Mouse (Mus musculus) forebrain, embryonic 10.5 days (tissue): ENCODE measurements around the gene Fgfr4. TPM values are rescaled to one million over a fixed set of nuclear protein-coding genes. Genes with fewer than 3 reads are reported as not detected.

Experiments
- DNase-seq: peaks from one replicate; pipeline ENCODE4 v3.0.0-alpha.2; 2017; ENCODE audit warnings: low spot score; ENCODE audit errors: extremely low spot score
- H3K27ac ChIP-seq: fragments of 300-500 bp; sonication (generic); 2 replicates; pipeline ENCODE4 v1.5.1; 2016; ENCODE audit warnings: mild to moderate bottlenecking
- H3K27me3 ChIP-seq: fragments of 300-500 bp; sonication (generic); 2 replicates; pipeline ENCODE4 v1.6.1; 2016; ENCODE audit warnings: mild to moderate bottlenecking; ENCODE audit not compliant: poor library complexity, severe bottlenecking
- H3K36me3 ChIP-seq: fragments of 300-500 bp; sonication (generic); replicated peaks from 2 replicates; pipeline ENCODE4 v1.6.1; 2016; ENCODE audit warnings: mild to moderate bottlenecking, moderate library complexity
- H3K4me1 ChIP-seq: fragments of 300-500 bp; sonication (generic); 2 replicates; pipeline ENCODE4 v1.6.1; 2016
- H3K4me3 ChIP-seq: fragments of 300-500 bp; sonication (generic); 2 replicates; pipeline ENCODE4 v1.5.1; 2016; ENCODE audit warnings: mild to moderate bottlenecking, moderate library complexity
- H3K9me3 ChIP-seq: fragments of 300-500 bp; sonication (generic); 2 replicates; pipeline ENCODE4 v1.6.1; 2016; ENCODE audit warnings: mild to moderate bottlenecking, moderate library complexity
- WGBS: fragments of 180-500 bp; shearing (Covaris S2); methylation state at CpG from one replicate; pipeline ENCODE4 v1.1.7; 2016; 5-methylcytosine and 5-hydroxymethylcytosine counted together
- polyA plus RNA-seq: library from polyadenylated mRNA; unstranded; fragments of >200 nt; fragmentation: Nextera tagmentation; extraction: Ambion mirVana; gene quantifications from 2 replicates; pipeline ENCODE4 v1.2.1, GENCODE M21; 2016

The Fgfr4 gene
- polyA plus RNA-seq, 1 experiment from 2014 or later, result 0.16 TPM

DNA sequence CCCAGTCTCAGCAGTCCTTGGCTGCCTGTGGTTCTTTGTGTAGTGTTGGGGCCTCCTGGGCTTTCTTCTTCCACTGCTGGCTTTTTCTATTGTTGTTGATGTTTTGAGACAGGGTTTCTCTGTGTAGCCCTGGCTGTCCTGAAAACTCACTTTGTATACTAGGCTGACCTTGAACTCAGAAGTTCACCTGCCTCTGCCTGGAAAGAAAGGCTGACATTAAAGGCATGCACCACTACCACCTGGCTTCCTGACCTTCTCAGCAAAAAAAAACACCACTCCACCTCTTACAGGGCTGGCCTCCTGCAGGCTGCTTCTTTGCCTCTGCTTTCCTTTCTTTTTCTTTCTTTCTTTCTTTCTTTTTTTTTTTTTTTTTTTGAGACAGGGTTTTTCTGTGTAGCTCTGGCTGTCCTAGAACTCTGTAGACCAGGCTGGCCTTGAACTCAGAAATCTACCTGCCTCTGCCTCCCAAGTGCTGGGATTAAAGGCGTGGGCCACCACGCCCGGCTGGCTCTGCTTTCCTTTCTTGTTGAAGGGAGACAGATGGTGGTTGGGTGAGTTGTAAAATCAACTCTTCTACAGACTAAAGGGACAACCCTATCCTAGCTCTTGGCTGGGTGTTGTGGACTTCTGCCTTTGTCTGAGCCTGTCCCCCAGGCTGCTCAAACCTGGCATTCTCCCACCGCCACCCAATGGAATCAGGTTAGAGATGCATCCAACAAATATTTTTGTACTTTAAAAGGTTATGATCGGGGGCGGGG lies 53.2 kb downstream of the Fgfr4 start:
- H3K27ac ChIP-seq, result no peak overlapping the region
- no peak for DNase-seq
- H3K36me3 ChIP-seq, result no peaks in the 10 kb centered on the region
- H3K4me3 ChIP-seq, result no peak overlapping the region
- 0 out of 2 replicates have a peak, but pooled peaks cover 9% of the 10 kb centered on the region for H3K27me3 ChIP-seq
- 0 out of 2 replicates have a peak, but pooled peaks cover 6% of the 10 kb centered on the region for H3K9me3 ChIP-seq
- WGBS, result 93% methylated on average over 6 of the region's 6 CpGs
- peaks cover 19% of the 10 kb centered on the region for H3K4me1 ChIP-seq

DNA sequence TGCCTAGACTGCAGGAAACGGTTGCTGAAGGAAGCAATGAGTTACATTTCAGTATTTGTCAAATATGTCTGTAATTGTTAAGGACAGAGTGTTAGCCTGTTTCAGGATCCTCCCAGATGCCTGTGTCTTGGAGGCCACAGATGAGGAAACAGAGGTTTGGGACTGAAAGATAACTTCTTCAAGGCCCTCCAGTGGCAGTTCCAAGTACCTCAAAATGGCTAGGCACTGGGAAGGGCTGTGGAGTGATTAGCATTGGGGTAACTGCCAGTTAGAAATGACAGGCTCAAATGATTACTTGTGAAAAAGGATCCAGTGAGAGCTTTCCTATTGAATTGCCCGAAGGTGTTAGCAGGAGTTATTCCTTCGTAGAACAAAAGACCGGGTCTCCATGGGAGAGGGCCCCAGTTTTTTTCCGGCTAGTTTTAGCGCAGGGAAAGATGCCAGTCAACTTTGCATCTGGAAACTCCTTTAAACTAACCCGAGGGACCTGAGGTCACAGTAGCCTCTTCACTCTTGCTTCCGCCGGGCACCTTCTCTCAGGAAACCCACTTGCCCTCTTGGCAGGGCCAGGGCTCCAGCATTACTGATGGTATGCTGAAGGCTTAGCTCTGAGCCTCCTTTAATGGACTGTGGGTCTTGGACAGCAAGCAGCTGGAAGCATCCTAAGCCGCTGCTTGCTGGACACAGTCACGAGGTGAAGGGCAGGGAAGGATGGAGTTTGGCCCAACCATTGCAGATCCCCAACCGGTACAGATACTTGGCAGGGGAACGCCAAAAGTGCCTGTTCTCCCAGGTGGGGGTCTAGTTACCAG lies 56.6 kb downstream of the Fgfr4 start:
- peaks cover 11% of the 10 kb centered on the region for H3K36me3 ChIP-seq
- peak overlapping the region; percentile 99 for H3K27ac ChIP-seq
- peaks cover 39% of the 10 kb centered on the region for H3K4me1 ChIP-seq
- no peak for DNase-seq
- 67% methylated on average over 13 of the region's 13 CpGs for WGBS
- H3K9me3 ChIP-seq, result 0 out of 2 replicates have a peak, but pooled peaks cover 6% of the 10 kb centered on the region
- 0 out of 2 replicates have a peak, but pooled peaks cover 9% of the 10 kb centered on the region for H3K27me3 ChIP-seq
- peak overlapping the region; percentile 90 for H3K4me3 ChIP-seq

DNA sequence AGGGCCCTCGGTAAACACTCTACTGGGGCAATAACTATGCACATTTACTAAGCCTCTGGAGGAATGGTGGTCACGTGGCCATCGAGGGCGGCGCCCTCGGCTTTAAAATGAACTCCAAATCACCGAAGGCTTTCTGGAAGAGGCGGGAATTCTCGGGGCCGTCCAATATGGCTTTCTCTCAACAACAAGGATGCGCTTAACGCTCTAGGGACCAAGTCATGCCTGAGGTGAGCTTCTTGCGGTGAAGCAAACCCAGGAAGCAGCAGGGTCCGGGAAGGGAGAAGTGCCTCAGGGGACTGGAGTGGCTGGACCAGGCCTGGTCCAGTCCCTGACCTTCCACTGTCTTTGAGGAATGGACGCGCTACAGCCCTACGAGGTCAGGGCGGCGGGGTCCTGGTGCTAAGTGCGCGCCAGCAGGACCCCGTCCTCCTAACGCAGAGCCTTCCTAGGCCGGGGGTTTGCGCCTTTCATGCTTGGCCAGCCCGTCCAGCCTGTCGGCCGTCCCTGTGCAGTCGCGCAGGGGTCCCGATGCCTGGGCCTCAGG lies 57.3 kb downstream of the Fgfr4 start, which contains the start of gene Nsd1:
TSS of gene Nsd1 (plus strand) at position 134 of the 544 bp plus-strand sequence.
- H3K9me3 ChIP-seq, result 0 out of 2 replicates have a peak, but pooled peaks cover 6% of the 10 kb centered on the region
- peaks cover 45% of the 10 kb centered on the region for H3K4me1 ChIP-seq
- H3K36me3 ChIP-seq, result peaks cover 17% of the 10 kb centered on the region
- H3K4me3 ChIP-seq, result peak within 1 kb of the TSS; percentile 90
- H3K27me3 ChIP-seq, result 0 out of 2 replicates have a peak, but pooled peaks cover 9% of the 10 kb centered on the region
- WGBS, result 13% methylated on average over 31 of the region's 31 CpGs
- peak within 1 kb of the TSS; percentile 99 for H3K27ac ChIP-seq
- no peak for DNase-seq

DNA sequence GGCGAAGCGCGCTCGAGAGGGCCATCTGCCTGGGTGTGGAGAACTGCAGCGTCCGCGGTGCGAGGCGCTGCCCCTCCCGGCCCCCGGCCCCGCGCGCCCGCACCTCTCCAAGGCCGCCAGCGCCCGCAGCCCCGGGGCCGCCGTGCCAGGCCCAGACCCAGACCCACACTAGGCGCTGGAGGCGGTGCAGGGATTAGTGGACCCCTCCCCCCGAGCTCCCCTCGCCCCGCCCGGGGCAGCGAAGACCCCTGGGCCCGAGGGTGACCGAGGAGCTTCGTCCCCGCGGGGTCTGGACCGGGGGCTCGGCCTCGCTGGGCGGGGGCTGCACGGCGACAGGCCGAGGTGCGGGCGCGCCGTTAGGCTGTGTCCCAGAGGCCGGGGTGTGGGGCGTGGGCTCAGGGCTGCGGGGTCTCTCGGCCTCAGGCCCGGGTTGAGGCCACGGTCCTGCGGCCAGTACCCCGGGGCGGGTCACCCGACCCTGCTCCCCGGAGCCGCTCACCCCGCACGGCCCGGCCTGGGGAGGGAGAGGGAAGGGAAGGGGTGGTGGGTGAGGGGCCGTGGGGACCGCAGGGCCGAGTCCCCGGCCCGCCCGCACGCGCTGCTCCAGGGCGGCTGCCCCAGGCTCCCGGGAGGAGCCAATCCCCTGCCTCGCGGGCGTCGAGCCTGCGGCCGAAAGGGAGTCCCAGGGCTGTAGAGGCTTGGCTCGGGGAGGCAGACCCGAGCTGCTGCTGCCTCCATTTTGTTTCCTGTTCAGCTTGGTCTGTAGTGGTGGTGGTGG lies 57.9 kb downstream of the Fgfr4 start:
- Histone ChIP-seq H3K4me1 (peaks cover 50% of the 10 kb centered on the region), H3K4me3 (peak overlapping the region; percentile 90), H3K27ac (peak overlapping the region; percentile 99), H3K27me3 (0 out of 2 replicates have a peak, but pooled peaks cover 9% of the 10 kb centered on the region), H3K9me3 (0 out of 2 replicates have a peak, but pooled peaks cover 6% of the 10 kb centered on the region), H3K36me3 (peaks cover 24% of the 10 kb centered on the region)
- peak; percentile 79 for DNase-seq
- WGBS, result under 1% methylated on average over 77 of the region's 77 CpGs

DNA sequence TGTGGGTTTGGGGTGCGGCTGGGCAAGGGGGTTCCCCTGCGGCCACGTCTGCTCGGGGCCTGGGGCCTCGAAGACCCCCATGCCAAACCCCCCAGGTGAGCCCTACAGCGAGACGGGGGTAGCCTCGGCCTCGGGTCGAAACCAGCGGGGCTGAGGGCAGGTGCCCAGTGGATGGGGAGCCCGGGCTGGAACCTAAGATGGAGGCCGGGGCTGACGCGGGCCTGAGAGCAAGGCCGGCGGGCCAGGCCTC lies 58.5 kb downstream of the Fgfr4 start:
- H3K36me3 ChIP-seq, result peaks cover 29% of the 10 kb centered on the region
- 0 out of 2 replicates have a peak, but pooled peaks cover 6% of the 10 kb centered on the region for H3K9me3 ChIP-seq
- peak overlapping the region; percentile 90 for H3K4me3 ChIP-seq
- peak overlapping the region; percentile 99 for H3K27ac ChIP-seq
- peaks cover 53% of the 10 kb centered on the region for H3K4me1 ChIP-seq
- 0 out of 2 replicates have a peak, but pooled peaks cover 9% of the 10 kb centered on the region for H3K27me3 ChIP-seq
- under 1% methylated on average over 17 of the region's 17 CpGs for WGBS
- no peak for DNase-seq

DNA sequence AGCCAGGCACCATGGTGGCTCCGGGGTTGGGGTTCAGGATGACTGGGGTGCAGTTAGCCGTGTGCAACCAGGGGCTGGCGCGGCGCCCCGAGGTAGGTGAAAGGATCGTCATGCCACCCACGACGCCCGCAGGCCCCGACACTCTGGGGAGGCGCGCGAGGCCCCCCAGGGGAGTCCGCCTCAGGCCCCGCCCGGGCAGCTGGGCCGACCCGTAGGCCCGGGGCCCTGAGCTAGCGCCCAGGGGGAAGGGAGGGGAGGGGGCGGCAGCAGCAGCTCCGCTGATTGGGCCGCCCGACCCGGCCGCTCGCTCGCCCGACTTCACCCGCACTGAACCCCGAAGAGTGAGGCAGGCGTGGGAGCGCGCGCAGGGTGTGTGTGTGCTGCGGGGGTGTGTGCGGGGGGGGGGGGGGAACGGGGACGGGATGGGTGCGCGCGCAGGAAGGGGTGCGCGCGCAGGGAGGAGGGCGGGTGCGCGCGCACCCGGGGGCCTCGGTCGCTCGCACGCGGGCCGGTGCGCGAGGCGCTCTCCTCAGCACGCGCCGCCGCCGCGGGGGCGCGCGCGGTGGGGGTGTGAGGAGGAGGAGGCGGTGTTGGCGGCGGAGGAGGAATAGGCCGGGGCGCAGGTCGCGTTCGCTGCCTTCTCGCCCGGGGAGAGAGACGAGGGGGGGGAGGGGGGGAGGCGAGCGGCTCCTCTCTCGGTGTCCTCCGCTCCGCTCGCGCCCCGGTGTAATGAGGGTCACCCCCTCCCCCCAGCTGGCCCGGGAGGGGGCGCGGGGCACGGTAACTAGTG lies 59.0 kb downstream of the Fgfr4 start:
- Histone ChIP-seq H3K36me3 (peaks cover 34% of the 10 kb centered on the region), H3K27ac (peak overlapping the region; percentile 99), H3K27me3 (0 out of 2 replicates have a peak, but pooled peaks cover 9% of the 10 kb centered on the region), H3K4me1 (peaks cover 58% of the 10 kb centered on the region), H3K4me3 (peak overlapping the region; percentile 90), H3K9me3 (0 out of 2 replicates have a peak, but pooled peaks cover 6% of the 10 kb centered on the region)
- peak; percentile 89 for DNase-seq
- under 1% methylated on average over 66 of the region's 93 CpGs for WGBS

DNA sequence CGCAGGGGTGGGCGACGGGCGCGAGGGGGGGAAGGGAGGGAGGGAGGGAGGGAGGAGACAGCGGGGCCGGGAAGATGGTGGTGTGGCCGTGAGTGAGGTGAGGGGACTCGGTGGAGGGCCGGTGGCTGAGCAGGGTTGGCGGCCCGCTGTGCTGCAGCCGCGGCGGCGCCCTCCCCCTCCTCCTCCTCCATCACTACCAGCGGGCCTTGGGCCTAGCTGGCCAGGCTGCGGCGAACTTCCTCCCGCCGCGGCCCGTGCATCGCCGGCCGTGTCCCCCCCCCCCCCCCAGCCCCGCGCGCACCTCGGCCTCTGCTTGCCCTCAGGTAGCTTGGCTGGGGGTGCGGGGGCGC lies 59.5 kb downstream of the Fgfr4 start:
- Histone ChIP-seq H3K4me1 (peaks cover 62% of the 10 kb centered on the region), H3K4me3 (peak overlapping the region; percentile 90), H3K9me3 (0 out of 2 replicates have a peak, but pooled peaks cover 6% of the 10 kb centered on the region), H3K27ac (peak overlapping the region; percentile 99), H3K27me3 (0 out of 2 replicates have a peak, but pooled peaks cover 9% of the 10 kb centered on the region), H3K36me3 (peaks cover 40% of the 10 kb centered on the region)
- DNase-seq, result no peak
- 0% methylated on average over 6 of the region's 32 CpGs for WGBS

DNA sequence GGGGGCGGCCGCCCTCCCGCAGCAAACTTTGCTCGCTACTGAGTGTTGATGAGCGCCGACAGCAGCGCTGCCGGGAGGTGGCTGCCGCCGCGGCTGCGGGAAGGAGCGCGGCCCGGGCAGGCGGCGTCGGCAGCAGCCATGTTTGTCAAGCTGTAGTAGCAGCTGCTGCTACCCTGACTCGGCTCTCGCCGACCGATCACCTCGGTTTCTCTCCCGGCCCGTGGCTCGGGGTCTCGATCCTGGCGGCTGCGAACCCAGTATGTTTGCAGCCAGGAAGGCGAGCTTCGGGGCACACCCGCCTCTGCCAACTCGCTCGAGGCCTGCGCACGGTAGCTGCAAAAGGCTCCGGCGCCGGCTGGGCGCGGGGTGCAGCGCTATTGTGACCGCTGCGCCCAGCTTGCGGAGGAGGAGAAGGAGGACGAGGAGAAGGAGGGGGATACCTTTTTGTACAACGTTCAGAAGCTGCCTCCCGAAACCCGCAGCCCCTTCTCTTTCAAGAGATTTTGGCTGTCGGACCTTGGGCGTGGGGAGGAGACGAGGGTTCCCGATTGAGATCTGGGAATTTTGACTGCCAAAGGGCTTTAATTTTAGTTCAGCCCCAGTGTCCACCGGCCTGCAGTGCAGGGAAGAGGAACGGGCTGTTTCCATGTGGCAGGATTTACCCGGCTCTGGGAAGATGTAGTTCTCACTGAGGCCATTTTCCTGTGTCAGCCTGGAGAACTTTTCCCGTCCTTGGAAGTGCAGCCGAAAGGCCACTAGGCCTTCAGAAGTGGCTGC lies 60.1 kb downstream of the Fgfr4 start:
- peaks cover 46% of the 10 kb centered on the region for H3K36me3 ChIP-seq
- 0 out of 2 replicates have a peak, but pooled peaks cover 9% of the 10 kb centered on the region for H3K27me3 ChIP-seq
- H3K4me1 ChIP-seq, result peaks cover 62% of the 10 kb centered on the region
- peak overlapping the region; percentile 90 for H3K4me3 ChIP-seq
- WGBS, result under 1% methylated on average over 57 of the region's 58 CpGs
- H3K27ac ChIP-seq, result peak overlapping the region; percentile 99
- DNase-seq, result peak; percentile 75
- 0 out of 2 replicates have a peak, but pooled peaks cover 6% of the 10 kb centered on the region for H3K9me3 ChIP-seq

DNA sequence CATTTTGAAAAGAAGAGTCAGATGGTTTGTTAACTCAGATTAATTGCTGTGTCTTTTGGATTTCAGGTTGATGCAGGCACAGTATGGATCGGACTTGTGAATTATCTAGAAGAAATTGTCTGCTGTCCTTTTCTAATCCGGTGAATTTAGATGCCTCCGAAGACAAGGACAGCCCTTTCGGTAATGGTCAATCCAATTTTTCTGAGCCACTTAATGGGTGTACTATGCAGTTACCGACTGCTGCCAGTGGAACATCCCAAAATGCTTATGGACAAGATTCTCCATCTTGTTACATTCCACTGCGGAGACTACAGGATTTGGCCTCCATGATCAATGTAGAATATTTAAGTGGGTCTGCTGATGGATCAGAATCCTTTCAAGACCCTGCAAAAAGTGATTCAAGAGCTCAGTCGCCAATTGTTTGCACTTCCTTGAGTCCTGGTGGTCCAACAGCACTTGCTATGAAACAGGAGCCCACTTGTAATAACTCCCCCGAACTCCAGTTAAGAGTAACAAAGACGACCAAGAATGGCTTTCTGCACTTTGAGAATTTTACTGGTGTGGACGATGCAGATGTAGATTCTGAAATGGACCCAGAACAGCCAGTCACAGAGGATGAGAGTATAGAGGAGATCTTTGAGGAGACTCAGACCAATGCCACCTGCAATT lies 60.8 kb downstream of the Fgfr4 start:
- WGBS, result 66% methylated on average over 10 of the region's 10 CpGs
- 0 out of 2 replicates have a peak, but pooled peaks cover 9% of the 10 kb centered on the region for H3K27me3 ChIP-seq
- peak overlapping the region; percentile 99 for H3K27ac ChIP-seq
- H3K36me3 ChIP-seq, result peaks cover 53% of the 10 kb centered on the region
- peaks cover 62% of the 10 kb centered on the region for H3K4me1 ChIP-seq
- H3K4me3 ChIP-seq, result peak overlapping the region; percentile 90
- DNase-seq, result no peak
- 0 out of 2 replicates have a peak, but pooled peaks cover 6% of the 10 kb centered on the region for H3K9me3 ChIP-seq
